Mouse (Mus musculus): ENCODE measurements around the gene Tbx21. TPM values are rescaled to one million over a fixed set of nuclear protein-coding genes. Genes with fewer than 3 reads are reported as not detected.

The Tbx21 gene
- polyA plus RNA-seq, 1 experiment from 2014 or later: not detected

DNA sequence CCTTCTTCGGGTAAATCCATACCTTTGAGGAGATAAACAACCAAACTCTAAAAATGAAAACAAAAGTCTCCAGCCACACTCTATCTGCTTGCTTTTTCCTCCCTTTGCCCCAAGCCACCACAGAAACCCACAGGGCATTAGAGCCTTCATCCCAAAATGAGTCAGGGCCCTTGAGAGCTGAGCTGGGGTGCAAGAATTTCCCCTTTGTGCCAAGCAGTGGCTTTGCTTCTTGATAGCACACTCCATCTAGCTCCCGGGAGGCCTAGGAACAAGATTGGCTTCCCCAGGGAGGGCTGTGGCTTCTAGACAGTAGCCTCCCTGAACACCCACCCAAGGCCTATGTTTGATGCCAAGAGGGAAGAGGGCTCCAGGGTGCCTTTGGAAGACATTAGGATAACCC, 16.6 kb upstream of the Tbx21 start:
- H3K27ac ChIP-seq (ENCODE audit: poor library complexity, severe bottlenecking): no peak overlapping the region
- 62% methylated on average over 2 of the region's 2 CpGs for WGBS
- 0 out of 2 replicates have a peak, but pooled peaks cover 5% of the 10 kb centered on the region for H3K36me3 ChIP-seq
- no peaks in the 10 kb centered on the region for H3K9me3 ChIP-seq (replicated peaks)
- no peak overlapping the region for H3K4me3 ChIP-seq
- ATAC-seq (ENCODE audit: insufficient number of reproducible peaks, low FRiP score): no peak
- H3K4me2 ChIP-seq: no peak overlapping the region
- peaks cover 8% of the 10 kb centered on the region for H3K4me1 ChIP-seq (replicated peaks)
- H3K9ac ChIP-seq: no peak overlapping the region
- H3K27me3 ChIP-seq (replicated peaks): peaks cover 80% of the 10 kb centered on the region

DNA sequence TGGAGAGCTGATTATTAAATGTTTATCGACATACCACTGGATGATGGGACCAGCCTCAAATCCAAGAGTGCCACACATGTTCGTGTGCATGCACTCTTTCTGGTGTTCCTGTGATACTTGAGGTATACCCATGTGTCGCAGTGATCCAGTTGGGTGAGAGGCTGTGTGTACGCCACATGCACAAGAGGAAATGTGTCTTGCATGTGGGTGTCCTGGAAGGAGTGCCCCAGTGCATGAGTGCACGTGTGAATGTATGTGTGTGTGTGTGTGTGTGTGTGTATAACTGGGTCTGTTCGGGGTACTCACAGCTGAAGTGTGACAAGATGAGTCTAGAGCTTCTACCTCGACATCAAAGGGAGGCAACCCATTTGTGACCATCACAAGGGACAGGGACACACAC, 15.2 kb upstream of the Tbx21 start:
- ATAC-seq (ENCODE audit: insufficient number of reproducible peaks, low FRiP score): no peak
- H3K9me3 ChIP-seq (replicated peaks): no peaks in the 10 kb centered on the region
- peaks cover 81% of the 10 kb centered on the region for H3K27me3 ChIP-seq (replicated peaks)
- H3K4me3 ChIP-seq: no peak overlapping the region
- H3K4me2 ChIP-seq: no peak overlapping the region
- H3K4me1 ChIP-seq (replicated peaks): peaks cover 10% of the 10 kb centered on the region
- 72% methylated on average over 7 of the region's 7 CpGs for WGBS
- H3K9ac ChIP-seq: no peak overlapping the region
- no peaks in the 10 kb centered on the region for H3K36me3 ChIP-seq
- no peak overlapping the region for H3K27ac ChIP-seq (ENCODE audit: poor library complexity, severe bottlenecking)

DNA sequence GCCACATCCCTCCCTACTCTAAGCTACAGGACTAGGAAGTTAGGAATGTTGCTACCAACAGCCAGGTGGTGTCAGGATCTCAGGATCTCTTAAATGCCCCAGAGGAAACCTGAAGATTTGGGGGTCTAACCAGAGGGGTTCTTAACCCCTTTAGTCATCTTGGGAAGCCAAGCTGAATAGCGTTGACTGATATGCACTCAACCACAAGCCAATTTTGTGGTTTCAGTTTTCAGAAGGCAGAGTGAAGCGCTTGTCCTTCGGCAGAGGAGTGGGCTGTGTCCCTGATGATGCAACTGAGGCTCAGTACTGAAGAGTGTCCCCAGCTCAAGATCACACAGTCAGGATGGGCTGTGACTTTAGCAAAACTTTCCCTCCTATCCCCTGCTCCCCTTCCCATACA, 13.8 kb upstream of the Tbx21 start:
- H3K36me3 ChIP-seq: no peaks in the 10 kb centered on the region
- H3K4me2 ChIP-seq: no peak overlapping the region
- H3K9ac ChIP-seq: no peak overlapping the region
- peaks cover 10% of the 10 kb centered on the region for H3K4me1 ChIP-seq (replicated peaks)
- peaks cover 82% of the 10 kb centered on the region for H3K27me3 ChIP-seq (replicated peaks)
- no peaks in the 10 kb centered on the region for H3K9me3 ChIP-seq (replicated peaks)
- H3K27ac ChIP-seq (ENCODE audit: poor library complexity, severe bottlenecking): no peak overlapping the region
- no peak for ATAC-seq (ENCODE audit: insufficient number of reproducible peaks, low FRiP score)
- WGBS: 64% methylated on average over 3 of the region's 3 CpGs
- H3K4me3 ChIP-seq: no peak overlapping the region

DNA sequence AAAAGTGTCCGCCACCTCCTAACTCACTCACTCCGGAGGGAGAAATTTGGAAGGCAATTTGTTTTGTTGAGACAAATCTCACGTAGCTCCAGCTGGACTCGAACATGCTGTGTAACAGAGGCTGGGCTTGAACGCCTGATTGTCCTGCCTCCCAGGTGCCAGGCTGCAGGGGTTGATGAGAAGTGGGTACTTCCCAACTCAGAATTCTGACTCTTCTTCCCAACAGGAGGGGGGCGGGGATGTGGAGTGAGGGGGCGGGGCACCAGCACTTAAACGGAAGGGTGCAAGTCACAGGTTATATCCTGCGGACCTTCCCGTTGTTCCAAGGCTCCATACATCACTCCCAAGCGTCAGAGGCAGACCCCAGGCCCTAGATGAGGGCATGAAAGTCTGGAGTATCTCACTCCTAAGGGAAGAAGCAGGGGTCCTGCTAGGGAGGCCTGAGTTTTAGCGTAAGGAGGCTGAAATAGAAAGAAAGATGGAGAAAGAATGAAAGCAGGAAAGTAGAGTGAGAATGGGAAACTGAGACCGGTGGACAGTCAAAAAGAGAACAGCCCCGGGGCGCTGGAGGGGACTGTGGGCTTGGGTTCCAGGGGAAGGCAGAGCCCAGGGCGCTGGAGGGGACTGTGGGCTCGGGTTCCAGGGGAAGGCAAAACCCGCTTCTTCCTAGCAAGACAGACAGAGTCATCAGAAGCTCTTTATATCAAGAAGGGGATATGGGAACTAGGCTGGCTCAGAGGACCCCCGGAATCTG, 12.5 kb upstream of the Tbx21 start:
- ATAC-seq (ENCODE audit: insufficient number of reproducible peaks, low FRiP score): no peak
- WGBS: 19% methylated on average over 19 of the region's 19 CpGs

DNA sequence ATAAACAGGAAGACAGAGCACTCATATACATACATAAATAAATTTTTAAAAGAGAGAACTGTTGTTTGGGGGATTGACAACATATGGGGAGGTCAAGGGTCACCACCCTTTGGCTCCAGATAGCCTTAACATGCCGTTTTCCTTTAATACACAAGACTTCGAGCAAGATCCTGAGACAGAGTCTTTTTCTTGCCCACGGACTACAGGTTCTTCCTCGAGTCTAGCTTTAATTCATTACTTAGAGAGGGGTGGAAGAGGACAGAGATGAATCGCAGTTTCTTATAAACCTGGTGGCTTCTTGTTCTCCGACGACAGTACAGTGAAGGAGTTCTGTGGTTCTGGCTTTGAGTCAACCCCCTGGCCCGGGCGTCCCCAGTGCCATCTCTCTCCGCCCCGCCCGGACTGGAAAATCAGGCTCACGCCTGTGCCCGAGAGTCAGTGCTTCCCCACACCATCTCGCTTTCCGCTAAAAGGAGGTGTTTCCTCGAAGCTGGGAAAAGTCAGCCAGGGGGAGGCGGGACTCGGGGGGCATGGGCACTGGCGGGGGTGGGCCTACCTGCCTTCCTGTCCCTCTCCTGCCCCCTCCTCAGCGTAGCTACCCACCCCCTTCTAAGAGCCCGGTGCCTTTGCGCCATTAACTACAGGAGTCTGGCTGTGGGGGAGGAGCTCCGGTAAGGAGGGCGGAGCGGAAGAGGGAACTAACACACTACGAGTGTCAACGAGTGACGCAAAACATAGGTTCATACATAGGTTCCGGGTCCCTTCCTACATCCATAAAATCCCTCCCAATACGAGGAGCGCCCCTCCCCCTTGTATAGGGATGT, 11.7 kb upstream of the Tbx21 start:
- Histone ChIP-seq H3K4me3 (peak overlapping the region; percentile 53), H3K4me1 (replicated peaks) (peaks cover 15% of the 10 kb centered on the region), H3K27ac (ENCODE audit: poor library complexity, severe bottlenecking) (no peak overlapping the region), H3K36me3 (no peaks in the 10 kb centered on the region), H3K9me3 (replicated peaks) (no peaks in the 10 kb centered on the region), H3K9ac (peak overlapping the region; percentile 59), H3K27me3 (replicated peaks) (peaks cover 67% of the 10 kb centered on the region), H3K4me2 (peak overlapping the region; percentile 82)
- peak; percentile 67 for ATAC-seq (ENCODE audit: insufficient number of reproducible peaks, low FRiP score)
- 4% methylated on average over 32 of the region's 32 CpGs for WGBS

More for the DNA sequence above, 12.5 kb upstream of the Tbx21 start:
- peak overlapping the region; percentile 82 for H3K4me2 ChIP-seq
- peak overlapping the region; percentile 53 for H3K4me3 ChIP-seq
- peaks cover 75% of the 10 kb centered on the region for H3K27me3 ChIP-seq (replicated peaks)
- H3K4me1 ChIP-seq (replicated peaks): peaks cover 15% of the 10 kb centered on the region
- no peak overlapping the region for H3K27ac ChIP-seq (ENCODE audit: poor library complexity, severe bottlenecking)
- no peaks in the 10 kb centered on the region for H3K36me3 ChIP-seq
- peak overlapping the region; percentile 59; the same call in 1 of the 2 replicates for H3K9ac ChIP-seq
- no peaks in the 10 kb centered on the region for H3K9me3 ChIP-seq (replicated peaks)

DNA sequence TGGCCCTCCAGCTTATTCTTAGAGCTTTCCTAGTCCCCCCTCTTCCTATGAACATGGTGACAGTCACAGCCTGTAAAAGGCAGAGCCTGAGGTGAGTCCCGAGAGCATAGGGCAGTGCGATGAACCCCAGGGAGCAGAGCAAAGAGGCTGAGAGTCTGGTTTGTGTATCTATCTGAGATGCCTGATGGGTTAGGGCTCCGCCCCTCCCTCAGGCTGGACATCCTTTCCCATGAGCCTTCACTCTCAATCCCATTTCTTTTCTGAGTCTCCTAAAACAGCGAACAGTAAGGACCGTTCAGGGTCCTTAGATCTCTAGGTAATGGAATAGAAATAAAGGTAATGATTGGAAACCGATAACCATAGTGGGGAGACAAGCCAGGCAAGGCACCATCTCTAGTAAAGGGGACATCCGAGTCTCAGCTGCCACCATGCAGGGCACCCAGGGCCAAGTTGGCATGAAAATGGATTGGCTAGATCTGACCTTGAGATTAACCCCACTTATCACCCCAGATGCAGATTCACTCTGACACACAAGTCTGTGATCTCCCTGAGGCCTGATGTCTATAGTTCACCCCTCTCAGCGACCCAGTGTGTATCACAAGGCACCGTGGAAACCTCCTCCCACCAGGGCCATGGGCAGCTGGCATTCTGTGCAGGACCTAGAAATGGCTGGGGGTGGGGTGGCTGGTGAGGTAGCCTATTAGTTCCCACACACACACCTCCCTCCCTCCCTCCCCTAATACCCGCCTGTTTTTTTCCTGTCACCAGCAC, 9.3 kb upstream of the Tbx21 start:
- H3K27ac ChIP-seq (ENCODE audit: poor library complexity, severe bottlenecking): no peak overlapping the region
- no peaks in the 10 kb centered on the region for H3K9me3 ChIP-seq (replicated peaks)
- peaks cover 54% of the 10 kb centered on the region for H3K27me3 ChIP-seq (replicated peaks)
- no peak overlapping the region for H3K4me2 ChIP-seq
- no peaks in the 10 kb centered on the region for H3K36me3 ChIP-seq
- 63% methylated on average over 10 of the region's 10 CpGs for WGBS
- no peak overlapping the region for H3K9ac ChIP-seq
- peaks cover 33% of the 10 kb centered on the region for H3K4me1 ChIP-seq (replicated peaks)
- ATAC-seq (ENCODE audit: insufficient number of reproducible peaks, low FRiP score): no peak
- H3K4me3 ChIP-seq: no peak overlapping the region

DNA sequence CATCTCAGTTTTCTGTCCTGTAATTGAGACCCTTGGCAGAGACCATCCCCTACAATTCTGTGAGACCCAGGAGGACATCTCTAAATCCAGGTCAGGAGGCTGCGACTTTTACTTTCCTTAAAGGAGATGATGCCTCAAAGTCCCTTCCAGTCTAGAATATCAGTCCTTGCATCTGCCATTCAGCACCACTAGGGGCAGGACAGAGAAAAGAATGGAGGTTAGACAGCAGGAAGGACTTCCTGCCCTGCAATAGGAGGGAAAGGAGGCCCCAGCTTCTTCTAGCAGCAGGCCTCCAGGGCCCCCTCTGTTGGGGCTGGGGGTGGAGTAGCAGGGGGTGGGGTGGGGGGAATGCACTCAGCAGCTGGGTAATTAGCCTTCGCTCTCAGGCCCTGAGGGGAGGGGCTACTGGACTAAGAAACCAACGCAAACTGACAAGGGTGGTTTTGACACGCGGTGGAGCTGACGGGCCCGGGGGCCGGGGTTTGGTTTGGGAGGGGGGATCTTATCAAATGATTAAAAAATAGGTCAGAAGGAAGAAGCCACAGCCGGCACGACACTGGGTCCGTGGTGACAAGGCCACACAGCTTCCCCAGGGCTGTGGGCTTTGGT, 8.3 kb upstream of the Tbx21 start:
- Histone ChIP-seq H3K4me3 (no peak overlapping the region), H3K27me3 (replicated peaks) (peaks cover 56% of the 10 kb centered on the region), H3K9ac (peak overlapping the region; percentile 23; the same call in 1 of the 2 replicates), H3K9me3 (replicated peaks) (no peaks in the 10 kb centered on the region), H3K36me3 (no peaks in the 10 kb centered on the region), H3K27ac (ENCODE audit: poor library complexity, severe bottlenecking) (no peak overlapping the region), H3K4me1 (replicated peaks) (peaks cover 33% of the 10 kb centered on the region), H3K4me2 (no peak overlapping the region)
- no peak for ATAC-seq (ENCODE audit: insufficient number of reproducible peaks, low FRiP score)
- WGBS: 17% methylated on average over 11 of the region's 11 CpGs

DNA sequence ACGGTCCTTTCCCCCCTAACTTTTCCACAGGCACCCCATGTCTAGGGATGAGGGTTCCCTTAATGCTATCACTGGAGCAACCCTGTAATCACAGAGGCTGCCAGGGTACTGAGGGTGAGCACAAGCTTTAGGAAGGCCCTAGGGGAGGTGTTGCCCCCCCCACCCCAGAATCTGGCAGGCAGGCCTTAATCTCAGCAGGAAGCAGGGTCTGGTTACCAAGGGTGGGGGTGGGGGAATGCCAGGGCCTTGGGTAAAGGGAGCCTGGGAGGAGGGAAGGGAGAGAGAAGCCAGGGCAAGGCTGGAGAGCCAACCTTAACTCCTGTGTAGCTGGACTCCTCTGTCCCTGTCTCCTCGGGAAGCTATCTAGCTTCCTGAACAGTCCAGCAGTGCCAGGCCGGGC, 5.5 kb upstream of the Tbx21 start:
- Histone ChIP-seq H3K27me3 (replicated peaks) (peaks cover 66% of the 10 kb centered on the region), H3K27ac (ENCODE audit: poor library complexity, severe bottlenecking) (no peak overlapping the region), H3K4me3 (no peak overlapping the region), H3K36me3 (no peaks in the 10 kb centered on the region), H3K4me1 (replicated peaks) (peaks cover 24% of the 10 kb centered on the region), H3K9me3 (replicated peaks) (no peaks in the 10 kb centered on the region), H3K9ac (no peak overlapping the region), H3K4me2 (no peak overlapping the region)
- no peak for ATAC-seq (ENCODE audit: insufficient number of reproducible peaks, low FRiP score)
- WGBS: 46% methylated on average over 3 of the region's 3 CpGs

DNA sequence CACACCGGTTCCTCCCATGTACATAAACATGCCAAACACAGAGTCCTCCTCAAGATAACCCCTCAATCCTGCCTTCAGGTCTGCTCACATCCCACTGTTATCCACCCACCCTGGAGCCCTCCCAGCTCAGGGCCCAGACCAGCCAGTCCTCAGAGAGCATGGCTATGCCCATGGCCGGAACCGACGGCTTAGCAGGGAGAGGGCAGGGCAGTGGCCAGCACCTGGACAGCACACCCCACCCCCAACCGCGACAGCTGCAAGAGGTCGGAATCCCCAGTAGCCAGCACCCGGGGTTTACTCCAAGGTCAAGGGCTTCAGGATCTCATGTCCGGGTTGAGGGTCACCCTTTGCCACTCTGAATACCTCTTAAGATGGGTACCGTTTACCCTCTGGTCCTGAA, 5.1 kb upstream of the Tbx21 start:
- no peak for ATAC-seq (ENCODE audit: insufficient number of reproducible peaks, low FRiP score)
- WGBS: 37% methylated on average over 10 of the region's 10 CpGs
- Histone ChIP-seq H3K36me3 (no peaks in the 10 kb centered on the region), H3K27me3 (replicated peaks) (peaks cover 66% of the 10 kb centered on the region), H3K9me3 (replicated peaks) (no peaks in the 10 kb centered on the region), H3K4me3 (no peak overlapping the region), H3K9ac (no peak overlapping the region), H3K4me1 (replicated peaks) (peaks cover 28% of the 10 kb centered on the region), H3K27ac (ENCODE audit: poor library complexity, severe bottlenecking) (no peak overlapping the region), H3K4me2 (no peak overlapping the region)

DNA sequence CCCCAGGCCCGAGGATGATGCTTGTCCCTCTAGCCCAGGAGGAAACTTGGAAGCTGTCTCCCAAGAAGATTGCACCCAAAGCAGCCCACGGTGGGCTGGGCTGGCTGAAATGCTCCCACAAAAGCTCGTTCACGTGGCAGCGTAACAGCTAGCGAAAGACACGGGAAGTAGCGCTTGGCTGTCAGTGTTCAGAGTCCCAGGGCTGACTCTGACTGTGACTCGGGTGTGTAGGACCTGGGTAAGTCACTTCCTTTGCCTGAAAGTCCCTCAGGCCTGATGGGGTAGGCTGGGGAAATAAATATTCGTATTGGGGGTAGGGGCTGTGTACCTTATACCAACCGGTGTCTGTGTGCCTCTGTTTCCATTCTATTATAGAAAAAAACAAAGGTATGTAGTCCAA, 666 bp upstream of the Tbx21 start:
- ATAC-seq (ENCODE audit: insufficient number of reproducible peaks, low FRiP score): no peak
- Histone ChIP-seq H3K4me1 (replicated peaks) (peaks cover 25% of the 10 kb centered on the region), H3K9me3 (replicated peaks) (no peaks in the 10 kb centered on the region), H3K27me3 (replicated peaks) (peaks cover 84% of the 10 kb centered on the region), H3K27ac (ENCODE audit: poor library complexity, severe bottlenecking) (no peak overlapping the region), H3K4me2 (peak overlapping the region; percentile 85), H3K9ac (0 out of 2 replicates have a peak overlapping the region, but pooled peaks have one; percentile 43), H3K4me3 (peak overlapping the region; percentile 51), H3K36me3 (no peaks in the 10 kb centered on the region)
- 9% methylated on average over 11 of the region's 11 CpGs for WGBS
